Mouse (Mus musculus): ENCODE data around the gene Tekt2. TPM values are rescaled to one million over a fixed set of nuclear protein-coding genes. Genes with fewer than 3 reads are reported as not detected.

Gene Tekt2
- polyA plus RNA-seq, 1 experiment from 2014 or later, result 2.3 TPM

- Histone ChIP-seq H3K36me3 (replicated peaks) (no peaks in the 10 kb centered on the region), H3K4me3 (no peak overlapping the region), H3K9me3 (peaks cover 6% of the 10 kb centered on the region; the same call in 1 of the 2 replicates), H3K27me3 (ENCODE audit: poor library complexity, severe bottlenecking) (peaks cover 68% of the 10 kb centered on the region), H3K4me1 (peaks cover 51% of the 10 kb centered on the region), H3K27ac (no peak overlapping the region)
- 82% methylated on average over 8 of the region's 8 CpGs for WGBS
- no peak for DNase-seq (ENCODE audit: extremely low spot score, low spot score)
Observed at GRCm38 (mm10) chr4:126283582-126283981, 41.9 kb downstream of the Tekt2 start.

GRCm38 (mm10) chr4:126281706-126282105 lies 43.8 kb downstream of the Tekt2 start:
- no peaks in the 10 kb centered on the region for H3K36me3 ChIP-seq (replicated peaks)
- H3K4me1 ChIP-seq, result peaks cover 45% of the 10 kb centered on the region
- 68% methylated on average over 9 of the region's 9 CpGs for WGBS
- H3K4me3 ChIP-seq, result no peak overlapping the region
- H3K27ac ChIP-seq, result peak overlapping the region; percentile 51
- H3K27me3 ChIP-seq (ENCODE audit: poor library complexity, severe bottlenecking), result peaks cover 53% of the 10 kb centered on the region
- H3K9me3 ChIP-seq, result peaks cover 6% of the 10 kb centered on the region; the same call in 1 of the 2 replicates
- no peak for DNase-seq (ENCODE audit: extremely low spot score, low spot score)

DNA sequence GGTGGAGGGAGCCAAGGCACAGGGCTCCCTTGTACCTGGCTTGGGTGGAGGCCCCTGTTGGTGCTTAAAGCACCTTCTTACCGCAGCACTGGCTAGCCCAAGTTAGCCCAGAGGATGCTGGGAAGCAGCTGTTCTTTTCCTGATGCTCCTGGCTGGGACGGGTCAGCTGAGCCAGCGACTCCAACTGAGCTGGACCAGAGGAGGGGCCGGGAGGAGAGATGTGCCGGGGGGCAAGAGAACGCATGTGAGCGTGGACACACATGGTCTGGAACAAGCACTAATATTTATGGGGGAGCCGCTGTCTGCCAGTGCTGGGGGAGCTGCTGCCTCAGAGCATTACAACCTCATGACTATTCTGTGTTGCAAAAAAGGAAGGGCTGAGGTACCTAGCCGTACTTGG lies 46.5 kb downstream of the Tekt2 start:
- no peak for DNase-seq (ENCODE audit: extremely low spot score, low spot score)

GRCm38 (mm10) chr4:126278565-126278915 lies 46.9 kb downstream of the Tekt2 start:
- H3K4me1 ChIP-seq, result peaks cover 36% of the 10 kb centered on the region
- peak overlapping the region; percentile 76 for H3K27ac ChIP-seq
- peak overlapping the region; percentile 13 for H3K4me3 ChIP-seq

More for the DNA sequence above, 46.5 kb downstream of the Tekt2 start:
- peaks cover 26% of the 10 kb centered on the region for H3K27me3 ChIP-seq (ENCODE audit: poor library complexity, severe bottlenecking)
- H3K4me1 ChIP-seq, result peaks cover 37% of the 10 kb centered on the region
- no peaks in the 10 kb centered on the region for H3K9me3 ChIP-seq
- peaks cover 24% of the 10 kb centered on the region for H3K36me3 ChIP-seq (replicated peaks)
- H3K27ac ChIP-seq, result peak overlapping the region; percentile 76
- WGBS, result 56% methylated on average over 9 of the region's 9 CpGs
- H3K4me3 ChIP-seq, result peak overlapping the region; percentile 13; the same call in 1 of the 2 replicates

DNA sequence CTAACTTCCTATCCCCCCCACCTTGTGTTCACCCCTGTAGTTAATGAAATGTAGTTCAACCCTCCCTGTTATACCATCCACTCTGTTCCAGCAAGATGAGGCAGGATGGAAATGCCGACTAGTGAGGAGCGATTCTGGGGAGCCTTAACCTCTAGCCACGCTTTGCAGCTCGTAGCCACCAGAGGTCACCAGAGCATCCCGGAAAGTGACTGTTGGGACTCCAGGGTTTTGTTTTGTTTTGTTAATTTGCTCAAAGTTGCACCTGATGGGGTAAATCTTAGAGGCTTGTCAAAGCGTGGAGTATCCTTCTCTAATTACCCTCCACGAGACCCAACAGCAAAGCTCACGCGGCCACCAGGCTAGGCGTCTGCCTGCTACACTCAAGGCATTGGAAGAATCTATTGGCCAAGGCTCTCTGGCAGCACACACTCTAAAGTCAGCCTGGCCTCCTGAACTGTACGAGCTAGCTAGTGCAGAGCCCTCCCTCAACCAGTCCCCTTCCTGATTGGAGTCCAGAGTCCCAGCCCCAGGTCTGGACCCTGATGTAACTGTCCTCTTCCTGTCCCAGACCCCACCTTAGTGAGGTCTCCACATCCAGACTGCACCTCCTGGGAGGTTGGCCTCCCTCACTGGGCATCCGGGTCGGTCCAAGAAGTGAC lies 47.5 kb downstream of the Tekt2 start:
- peak; percentile 55 for DNase-seq (ENCODE audit: extremely low spot score, low spot score)
- 7% methylated on average over 13 of the region's 13 CpGs for WGBS
- Histone ChIP-seq H3K27ac (peak overlapping the region; percentile 76), H3K9me3 (no peaks in the 10 kb centered on the region), H3K36me3 (replicated peaks) (peaks cover 33% of the 10 kb centered on the region), H3K27me3 (ENCODE audit: poor library complexity, severe bottlenecking) (peaks cover 16% of the 10 kb centered on the region; the same call in 1 of the 2 replicates), H3K4me1 (peaks cover 36% of the 10 kb centered on the region), H3K4me3 (peak overlapping the region; percentile 13)

More at GRCm38 (mm10) chr4:126278565-126278915, 46.9 kb downstream of the Tekt2 start:
- Histone ChIP-seq H3K36me3 (replicated peaks) (peaks cover 28% of the 10 kb centered on the region), H3K9me3 (no peaks in the 10 kb centered on the region), H3K27me3 (ENCODE audit: poor library complexity, severe bottlenecking) (peaks cover 21% of the 10 kb centered on the region)
- DNase-seq (ENCODE audit: extremely low spot score, low spot score), result no peak
- WGBS, result 25% methylated on average over 9 of the region's 9 CpGs

DNA sequence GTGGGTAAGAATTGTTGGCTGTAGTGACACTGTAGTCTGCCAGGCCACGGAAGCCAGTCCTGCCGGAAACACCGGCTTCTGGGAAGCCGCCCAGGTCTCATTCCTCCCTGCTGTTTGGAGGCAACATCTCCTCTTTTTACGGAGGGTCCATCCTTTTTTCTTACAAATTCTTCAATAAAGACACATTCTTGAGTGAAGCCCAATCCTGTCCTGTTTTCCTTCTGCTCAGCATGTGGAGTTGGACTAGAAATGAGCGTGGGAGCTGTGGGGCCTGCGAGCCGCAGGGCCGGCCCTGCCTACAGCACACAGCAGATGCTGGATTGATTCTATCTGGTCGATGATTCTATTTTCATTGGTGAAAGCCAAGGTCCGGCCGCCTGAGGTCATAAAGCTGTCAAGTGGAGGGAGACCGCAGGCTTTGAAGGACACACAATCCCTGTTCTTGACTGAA lies 49.8 kb downstream of the Tekt2 start:
- 94% methylated on average over 13 of the region's 13 CpGs for WGBS
- H3K4me1 ChIP-seq, result peaks cover 22% of the 10 kb centered on the region
- peaks cover 44% of the 10 kb centered on the region for H3K36me3 ChIP-seq (replicated peaks)
- peaks cover 10% of the 10 kb centered on the region; the same call in 1 of the 2 replicates for H3K27me3 ChIP-seq (ENCODE audit: poor library complexity, severe bottlenecking)
- H3K9me3 ChIP-seq, result no peaks in the 10 kb centered on the region
- DNase-seq (ENCODE audit: extremely low spot score, low spot score), result no peak
- H3K4me3 ChIP-seq, result no peak overlapping the region
- no peak overlapping the region for H3K27ac ChIP-seq

- peaks cover 10% of the 10 kb centered on the region; the same call in 1 of the 2 replicates for H3K27me3 ChIP-seq (ENCODE audit: poor library complexity, severe bottlenecking)
- no peaks in the 10 kb centered on the region for H3K9me3 ChIP-seq
- H3K27ac ChIP-seq, result no peak overlapping the region
- H3K36me3 ChIP-seq (replicated peaks), result peaks cover 44% of the 10 kb centered on the region
- no peak for DNase-seq (ENCODE audit: extremely low spot score, low spot score)
- no peak overlapping the region for H3K4me3 ChIP-seq
- WGBS, result 88% methylated on average over 4 of the region's 4 CpGs
- H3K4me1 ChIP-seq, result peaks cover 18% of the 10 kb centered on the region
Observed at GRCm38 (mm10) chr4:126275081-126275480, 50.4 kb downstream of the Tekt2 start.

DNA sequence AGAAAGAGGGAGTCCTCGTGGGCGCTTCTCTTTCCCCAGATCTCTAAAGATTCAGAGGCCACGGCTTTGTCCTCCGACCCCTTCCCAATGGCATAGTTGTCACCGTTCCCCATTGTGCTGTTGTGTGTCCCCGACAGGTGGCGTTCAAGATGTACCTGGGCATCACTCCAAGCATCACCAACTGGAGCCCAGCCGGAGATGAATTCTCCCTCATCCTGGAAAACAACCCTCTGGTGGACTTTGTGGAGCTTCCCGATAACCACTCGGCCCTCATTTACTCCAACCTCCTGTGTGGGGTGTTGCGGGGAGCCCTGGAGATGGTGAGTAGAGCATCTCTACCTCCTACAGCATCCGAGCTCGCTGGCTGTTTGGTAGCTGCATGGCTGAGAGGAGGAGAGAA lies 51.7 kb downstream of the Tekt2 start:
- H3K4me3 ChIP-seq, result no peak overlapping the region
- no peak for DNase-seq (ENCODE audit: extremely low spot score, low spot score)
- 70% methylated on average over 13 of the region's 13 CpGs for WGBS

More for the DNA sequence above, 51.7 kb downstream of the Tekt2 start:
- peaks cover 13% of the 10 kb centered on the region for H3K4me1 ChIP-seq
- peaks cover 5% of the 10 kb centered on the region; the same call in 1 of the 2 replicates for H3K27me3 ChIP-seq (ENCODE audit: poor library complexity, severe bottlenecking)
- H3K9me3 ChIP-seq, result no peaks in the 10 kb centered on the region
- peaks cover 44% of the 10 kb centered on the region for H3K36me3 ChIP-seq (replicated peaks)
- no peak overlapping the region for H3K27ac ChIP-seq

Other genes starting within 250 kb of the Tekt2 start
- 53.7 and 55.1 TPM in 2 replicates for gene Lsm10, start 229.1 kb downstream of the Tekt2 start, polyA plus RNA-seq (2016; fragmentation: Nextera tagmentation; extraction: Ambion mirVana)
- gene Stk40, start 221.7 kb downstream of the Tekt2 start, polyA plus RNA-seq (2016; fragmentation: Nextera tagmentation; extraction: Ambion mirVana), result 43.7 and 45.5 TPM in 2 replicates
- 19.1 and 20.7 TPM in 2 replicates for gene Eva1b, start 177.9 kb downstream of the Tekt2 start, polyA plus RNA-seq (2016; fragmentation: Nextera tagmentation; extraction: Ambion mirVana)
- gene Sh3d21, start 162.2 kb downstream of the Tekt2 start, polyA plus RNA-seq (2016; fragmentation: Nextera tagmentation; extraction: Ambion mirVana), result 1.5 and 1.6 TPM in 2 replicates
- 251 and 256 TPM in 2 replicates for gene Thrap3, start 122.9 kb downstream of the Tekt2 start, polyA plus RNA-seq (2016; fragmentation: Nextera tagmentation; extraction: Ambion mirVana)
- 45.6 and 47.1 TPM in 2 replicates for gene Map7d1, start 69.3 kb downstream of the Tekt2 start, polyA plus RNA-seq (2016; fragmentation: Nextera tagmentation; extraction: Ambion mirVana)
- gene Trappc3, start 63.4 kb downstream of the Tekt2 start, polyA plus RNA-seq (2016; fragmentation: Nextera tagmentation; extraction: Ambion mirVana), result 84.8 and 86.8 TPM in 2 replicates
- gene Col8a2, start 38.9 kb downstream of the Tekt2 start, polyA plus RNA-seq (2016; fragmentation: Nextera tagmentation; extraction: Ambion mirVana), result 5.9 and 6.8 TPM in 2 replicates
- gene Adprhl2, start 4.0 kb downstream of the Tekt2 start, polyA plus RNA-seq (2016; fragmentation: Nextera tagmentation; extraction: Ambion mirVana), result 91.6 TPM in 2 replicates
- 12.0 and 15.7 TPM in 2 replicates for gene Ago3, start 103.9 kb upstream of the Tekt2 start, polyA plus RNA-seq (2016; fragmentation: Nextera tagmentation; extraction: Ambion mirVana)
- gene Ago1, start 142.9 kb upstream of the Tekt2 start, polyA plus RNA-seq (2016; fragmentation: Nextera tagmentation; extraction: Ambion mirVana), result 9.1 and 11.4 TPM in 2 replicates
- 0.97 and 0.99 TPM in 2 replicates for gene Ago4, start 207.8 kb upstream of the Tekt2 start, polyA plus RNA-seq (2016; fragmentation: Nextera tagmentation; extraction: Ambion mirVana)
- 64.3 and 65.9 TPM in 2 replicates for gene Clspn, start 231.2 kb upstream of the Tekt2 start, polyA plus RNA-seq (2016; fragmentation: Nextera tagmentation; extraction: Ambion mirVana)